32 mouse cellular contexts compared by ENCODE assay signal in genomic region chr3:51599057-51599630, GRCm38 (mm10). TPM values are rescaled to one million over a fixed set of nuclear protein-coding genes. Genes with fewer than 3 reads are reported as not detected.
DNase-seq lines count a peak whose midpoint lies in the region; ATAC-seq lines count a peak whose summit lies in the region.
"Had no signal": no experiment of that assay in that cellular context is flagged by ENCODE, and none has a peak within 500 bp of the region (broad histone marks: within the 10 kb centered on the region; RNA-seq: fewer than 3 reads in every experiment).

No protein-coding gene starts in this region.

- no peak overlapping the region for H3K9ac ChIP-seq in forebrain, embryonic 13.5 days
- H3K9ac ChIP-seq in forebrain, embryonic 15.5 days (replicated peaks), result no peak overlapping the region
- H3K9ac ChIP-seq in neural tube, embryonic 13.5 days, result no peak overlapping the region
- H3K9ac ChIP-seq in hindbrain, embryonic 13.5 days, result no peak overlapping the region
- H3K9ac ChIP-seq: embryonic facial prominence, embryonic 13.5 days; hindbrain, embryonic 14.5 days; liver, embryonic 14.5 days had no signal

- no peak overlapping the region for H3K4me3 ChIP-seq in forebrain, embryonic 13.5 days
- no peak overlapping the region for H3K4me3 ChIP-seq in forebrain, embryonic 15.5 days
- H3K4me3 ChIP-seq in neural tube, embryonic 13.5 days, result no peak overlapping the region
- no peak overlapping the region for H3K4me3 ChIP-seq in hindbrain, embryonic 13.5 days
- H3K4me3 ChIP-seq: embryonic facial prominence, embryonic 13.5 days; midbrain, embryonic 10.5 days; myocyte had no signal

- H3K27ac ChIP-seq in forebrain, embryonic 13.5 days, result 0 out of 2 replicates have a peak overlapping the region, but pooled peaks have one; percentile 6
- no peak overlapping the region; the same call in 1 of the 2 replicates for H3K27ac ChIP-seq in forebrain, embryonic 15.5 days (replicated peaks)
- peak overlapping the region; percentile 33; the same call in 1 of the 2 replicates for H3K27ac ChIP-seq in neural tube, embryonic 13.5 days (replicated peaks)
- no peak overlapping the region for H3K27ac ChIP-seq in hindbrain, embryonic 13.5 days
- H3K27ac ChIP-seq: embryonic facial prominence, embryonic 13.5 days; hindbrain, embryonic 14.5 days; liver, embryonic 14.5 days; midbrain, embryonic 10.5 days; stomach, postnatal 0 days had no signal

- no peak for ATAC-seq in forebrain, embryonic 13.5 days
- no peak for ATAC-seq in forebrain, embryonic 15.5 days (replicated peaks)
- no peak for ATAC-seq in neural tube, embryonic 13.5 days (ENCODE audit: low read depth)
- ATAC-seq in hindbrain, embryonic 13.5 days (ENCODE audit: low FRiP score), result no peak
- ATAC-seq: intestine, postnatal 0 days had no signal

- peaks cover 6% of the 10 kb centered on the region for H3K4me1 ChIP-seq in forebrain, embryonic 13.5 days
- peaks cover 14% of the 10 kb centered on the region; the same call in 1 of the 2 replicates for H3K4me1 ChIP-seq in forebrain, embryonic 15.5 days
- peaks cover 15% of the 10 kb centered on the region for H3K4me1 ChIP-seq in neural tube, embryonic 13.5 days (replicated peaks)
- peaks cover 5% of the 10 kb centered on the region; the same call in 1 of the 2 replicates for H3K4me1 ChIP-seq in hindbrain, embryonic 13.5 days (replicated peaks)

- no peak for DNase-seq in neural tube, embryonic 10.5 days (ENCODE audit: extremely low spot score, low spot score)
- DNase-seq in ZHBTc4 (ENCODE audit: low read depth, low spot score), result peak; percentile 97
- DNase-seq in lung, postnatal 14 days, result no peak
- DNase-seq: adrenal gland, postnatal 25 days; cerebellum, adult 2 months; cerebellum, postnatal 14 days; gastrocnemius, postnatal 14 days; heart, adult 18-20 months; heart, postnatal 36 days; kidney, adult 9 months; kidney, postnatal 14 days; layer of hippocampus, adult 9-11 months; liver; lung, adult 2 months; lung, postnatal 10 days; right cerebral cortex, adult 18-20 months; right cerebral cortex, postnatal 4 days; thymus, adult 18-20 months; thymus, postnatal 25 days had no signal

- 66% methylated on average over 12 of the region's 12 CpGs for WGBS in forebrain, embryonic 13.5 days
- 66% methylated on average over 12 of the region's 12 CpGs for WGBS in forebrain, embryonic 15.5 days
- WGBS in neural tube, embryonic 13.5 days, result 65% methylated on average over 12 of the region's 12 CpGs
- 60% methylated on average over 12 of the region's 12 CpGs for WGBS in hindbrain, embryonic 13.5 days

- no peak overlapping the region for H3K4me2 ChIP-seq in forebrain, embryonic 13.5 days
- no peak overlapping the region for H3K4me2 ChIP-seq in forebrain, embryonic 15.5 days (replicated peaks)
- H3K4me2 ChIP-seq in neural tube, embryonic 13.5 days, result no peak overlapping the region
- no peak overlapping the region for H3K4me2 ChIP-seq in hindbrain, embryonic 13.5 days
- H3K4me2 ChIP-seq: embryonic facial prominence, embryonic 13.5 days; heart, embryonic 11.5 days; hindbrain, embryonic 14.5 days had no signal

- peaks cover 5% of the 10 kb centered on the region; the same call in 1 of the 2 replicates for H3K9me3 ChIP-seq in forebrain, embryonic 13.5 days (replicated peaks)
- no peaks in the 10 kb centered on the region for H3K9me3 ChIP-seq in forebrain, embryonic 15.5 days
- no peaks in the 10 kb centered on the region for H3K9me3 ChIP-seq in neural tube, embryonic 13.5 days
- H3K9me3 ChIP-seq in hindbrain, embryonic 13.5 days, result no peaks in the 10 kb centered on the region
- H3K9me3 ChIP-seq: embryonic facial prominence, embryonic 13.5 days; G1E; midbrain, embryonic 10.5 days had no signal

- H3K27me3 ChIP-seq in forebrain, embryonic 13.5 days, result no peaks in the 10 kb centered on the region
- no peaks in the 10 kb centered on the region for H3K27me3 ChIP-seq in forebrain, embryonic 15.5 days
- H3K27me3 ChIP-seq in neural tube, embryonic 13.5 days, result no peaks in the 10 kb centered on the region
- no peaks in the 10 kb centered on the region for H3K27me3 ChIP-seq in hindbrain, embryonic 13.5 days
- H3K27me3 ChIP-seq: embryonic facial prominence, embryonic 13.5 days had no signal

- H3K36me3 ChIP-seq in forebrain, embryonic 13.5 days (ENCODE audit: poor library complexity, severe bottlenecking), result no peaks in the 10 kb centered on the region
- no peaks in the 10 kb centered on the region for H3K36me3 ChIP-seq in forebrain, embryonic 15.5 days
- H3K36me3 ChIP-seq in neural tube, embryonic 13.5 days, result no peaks in the 10 kb centered on the region
- H3K36me3 ChIP-seq in hindbrain, embryonic 13.5 days, result no peaks in the 10 kb centered on the region
- H3K36me3 ChIP-seq: embryonic facial prominence, embryonic 13.5 days; G1E; midbrain, embryonic 10.5 days had no signal

RNA-seq across cellular contexts. Expression of gene Setd7, which starts 38.5 kb away (rescaled TPM):
- polyA plus RNA-seq in forebrain, embryonic 13.5 days (2015; fragmentation: Nextera tagmentation; extraction: Ambion mirVana), result 5.1 TPM in 2 replicates
- polyA plus RNA-seq in forebrain, embryonic 15.5 days (2015; fragmentation: Nextera tagmentation; extraction: Ambion mirVana), result 4.4 and 5.5 TPM in 2 replicates
- polyA plus RNA-seq in neural tube, embryonic 13.5 days (2015; fragmentation: Nextera tagmentation; extraction: Ambion mirVana), result 3.4 and 4.1 TPM in 2 replicates
- polyA plus RNA-seq in hindbrain, embryonic 13.5 days (2015; fragmentation: Nextera tagmentation; extraction: Ambion mirVana), result 2.8 and 3.9 TPM in 2 replicates

Comparison
In these comparisons a context has a peak if more than half of its experiments do, and no peak if none do; other contexts are left out.
1. H3K27ac ChIP-seq: peak in forebrain, embryonic 13.5 days (single experiment) and neural tube, embryonic 13.5 days (single experiment); none in forebrain, embryonic 15.5 days (single experiment) and hindbrain, embryonic 13.5 days (single experiment).